Mouse (Mus musculus): ENCODE results near the gene N4bp2.

N4bp2 gene

DNA sequence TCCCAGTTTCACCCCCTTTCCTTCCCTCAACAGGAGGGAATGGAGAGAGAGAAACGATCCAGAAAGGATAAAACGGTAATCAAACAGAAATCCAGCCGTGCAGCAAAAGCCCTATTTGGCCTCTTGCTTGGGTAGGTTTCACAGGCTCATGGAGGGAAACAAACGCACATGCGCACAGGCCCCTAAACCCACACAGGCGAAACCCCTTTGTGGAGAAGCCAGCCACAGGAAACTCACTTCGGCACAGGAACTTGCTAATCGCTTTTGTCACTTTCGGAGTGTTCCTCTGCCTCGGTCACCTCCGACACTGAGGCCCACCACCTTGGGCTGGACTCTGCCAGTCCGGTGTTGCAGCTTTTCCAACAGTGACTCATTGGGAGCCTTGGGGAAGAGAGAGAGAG lies 100.0 kb downstream of the N4bp2 start:
- no peak for DNase-seq (ENCODE audit: low spot score in 2 of 2)

DNA sequence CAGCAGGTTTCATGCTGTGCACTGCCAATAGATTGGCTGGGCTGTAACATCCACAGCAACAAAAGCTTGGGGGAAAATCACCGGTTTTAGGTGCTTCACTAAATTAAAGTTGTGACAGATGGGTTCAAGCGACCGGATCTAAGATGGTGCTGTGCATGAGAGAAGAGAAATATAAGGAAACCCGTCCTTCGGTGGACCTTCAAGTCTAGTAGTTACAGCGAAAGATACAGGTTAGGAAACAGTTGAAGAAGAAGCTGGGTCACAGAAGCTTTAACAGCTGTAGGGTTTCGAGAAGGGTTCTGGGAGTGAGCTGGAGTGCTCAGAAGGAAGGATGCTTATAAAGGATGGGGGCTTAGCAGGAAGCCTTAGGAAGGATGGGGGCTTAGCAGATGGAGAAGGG lies 101.2 kb downstream of the N4bp2 start:
- no peak for DNase-seq (ENCODE audit: low spot score in 2 of 2)

DNA sequence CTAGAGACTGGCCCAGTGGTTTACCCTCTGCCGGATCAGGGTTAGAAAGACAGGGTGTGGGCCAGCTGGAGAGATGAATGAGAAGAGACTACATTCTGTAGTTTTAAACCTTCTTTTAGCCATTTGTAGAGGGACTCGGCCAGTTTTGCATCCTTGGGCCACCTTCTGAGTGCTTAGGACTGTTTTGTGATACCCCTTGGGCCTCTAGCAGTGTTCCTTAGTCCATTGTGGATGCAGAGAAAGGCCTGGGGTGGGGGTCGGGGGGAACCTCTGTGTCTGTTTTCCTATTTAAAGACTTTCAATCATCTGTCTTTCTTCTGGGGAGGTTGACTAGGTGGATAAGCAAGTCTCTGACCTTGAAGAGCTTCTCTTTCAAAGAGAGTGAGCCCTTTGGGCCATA lies 101.6 kb downstream of the N4bp2 start:
- DNase-seq (ENCODE audit: low spot score in 2 of 2), result no peak

- no peak for DNase-seq (ENCODE audit: low spot score in 2 of 2)
Observed at GRCm38 (mm10) chr5:65866591-65866990, 103.3 kb downstream of the N4bp2 start.

DNA sequence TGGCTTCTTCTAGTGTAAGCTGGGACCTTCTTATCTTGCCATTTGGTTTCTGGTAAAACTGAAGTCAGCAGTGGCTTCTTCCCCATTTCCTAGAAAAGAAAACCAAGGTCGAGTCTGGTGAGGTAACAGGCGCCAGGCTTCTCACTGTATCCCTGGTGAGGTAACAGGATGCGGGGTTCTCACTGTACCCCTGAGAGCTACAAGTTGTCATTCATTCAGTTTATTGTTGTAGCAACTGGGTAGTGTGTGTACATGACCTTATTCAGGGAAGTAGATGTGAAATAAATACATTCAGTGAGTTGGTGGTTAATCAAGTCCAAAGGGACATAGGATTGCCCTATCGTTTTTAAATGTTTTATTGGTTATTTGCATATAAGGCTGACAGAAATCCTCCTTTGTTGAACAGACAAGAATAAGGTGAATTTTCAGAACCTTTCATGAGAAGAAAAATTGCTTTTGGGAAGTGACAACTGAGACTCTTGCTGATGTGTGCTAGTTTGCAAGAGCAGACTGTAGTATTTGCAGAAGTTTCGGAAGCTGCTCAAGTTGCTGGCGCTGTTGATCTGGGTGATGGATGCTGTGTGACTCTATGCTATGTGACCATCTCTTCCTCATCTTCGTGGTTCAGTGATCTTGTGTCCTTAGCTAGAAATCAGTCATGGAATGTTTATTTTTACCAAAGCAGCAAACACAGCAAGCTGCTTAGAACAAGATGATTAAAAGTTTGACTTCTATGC lies 104.2 kb downstream of the N4bp2 start:
- DNase-seq (ENCODE audit: low spot score in 2 of 2), result no peak

DNA sequence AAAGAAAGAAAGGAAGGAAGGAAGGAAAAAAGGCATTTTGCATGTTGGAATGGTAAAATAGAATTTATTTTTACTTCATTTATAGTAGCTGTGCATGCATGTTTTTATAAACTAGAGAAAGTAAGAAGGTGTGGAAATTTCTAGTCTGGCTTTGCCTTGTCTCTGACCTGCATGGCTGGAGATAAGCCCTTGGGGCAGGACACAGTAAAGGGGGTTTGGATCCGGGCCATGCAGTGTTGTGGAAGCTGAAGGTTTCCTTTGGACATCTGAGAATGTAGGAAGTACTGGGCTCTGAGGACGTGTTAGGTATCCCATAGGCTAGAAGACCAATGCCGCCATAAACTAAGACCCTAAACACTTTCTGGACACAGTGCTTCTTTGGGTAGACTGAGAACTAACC lies 105.1 kb downstream of the N4bp2 start:
- no peak for DNase-seq (ENCODE audit: low spot score in 2 of 2)

DNA sequence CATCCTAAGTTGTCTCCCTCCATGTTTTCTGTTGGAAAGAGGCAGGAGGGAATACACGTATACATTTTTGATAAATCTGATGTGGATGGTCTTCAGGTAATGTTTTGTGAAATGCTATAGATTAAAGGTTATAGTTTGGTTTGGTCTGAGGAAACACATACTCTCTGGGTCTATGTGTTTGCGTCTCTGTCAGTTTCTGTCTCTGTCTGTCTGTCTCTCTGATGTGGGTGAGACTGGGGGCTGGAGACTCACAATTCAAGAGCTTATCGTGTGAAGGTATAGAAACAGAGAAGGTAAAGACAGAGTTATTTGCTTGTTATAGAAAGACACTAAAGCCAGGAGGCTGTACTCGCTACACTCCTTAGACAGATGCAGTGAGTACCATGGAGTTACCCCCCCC lies 106.3 kb downstream of the N4bp2 start:
- no peak for DNase-seq (ENCODE audit: low spot score in 2 of 2)

- no peak for DNase-seq (ENCODE audit: low spot score in 2 of 2)
Observed at GRCm38 (mm10) chr5:65871276-65871875, 108.1 kb downstream of the N4bp2 start.

GRCm38 (mm10) chr5:65873212-65873611 lies 109.9 kb downstream of the N4bp2 start:
- no peak for DNase-seq (ENCODE audit: low spot score in 2 of 2)

GRCm38 (mm10) chr5:65875269-65875668 lies 111.9 kb downstream of the N4bp2 start:
- DNase-seq (ENCODE audit: low spot score in 2 of 2), result no peak

- DNase-seq (ENCODE audit: low spot score in 2 of 2), result no peak
Observed at GRCm38 (mm10) chr5:65878367-65878766, 115.0 kb downstream of the N4bp2 start.
